Mouse (Mus musculus) hematopoietic stem cell, adult 5-6 weeks (primary cell): ENCODE measurements around the gene Gata5. TPM values are rescaled to one million over a fixed set of nuclear protein-coding genes. Genes with fewer than 3 reads are reported as not detected.

ENCODE experiments used
- ATAC-seq, 2 experiments: fragments of 125-278 bp in 1 of 2; replicated peaks in 1 of 2; 2 replicates each; pipeline ENCODE4 v1.8.0; 2016 to 2017; ENCODE audit warnings: inconsistent platforms in 2 of 2, mild to moderate bottlenecking in 2 of 2, moderate number of reproducible peaks in 2 of 2, low read depth in 1 of 2, moderate TSS enrichment in 1 of 2; ENCODE audit not compliant: low FRiP score in 2 of 2, poor library complexity in 2 of 2, severe bottlenecking in 2 of 2, insufficient read depth in 1 of 2, low TSS enrichment in 1 of 2
- total RNA-seq: library from RNA; stranded (forward); fragments of 172-1452, 232-1000 nt; gene quantifications from 2 replicates; pipeline ENCODE4 v1.2.3, GENCODE M21; 2017

The Gata5 gene
- total RNA-seq, 1 experiment from 2014 or later, result not detected

GRCm38 (mm10) chr2:180279321-180279720 lies 55.2 kb downstream of the Gata5 start:
- ATAC-seq, result no peak

DNA sequence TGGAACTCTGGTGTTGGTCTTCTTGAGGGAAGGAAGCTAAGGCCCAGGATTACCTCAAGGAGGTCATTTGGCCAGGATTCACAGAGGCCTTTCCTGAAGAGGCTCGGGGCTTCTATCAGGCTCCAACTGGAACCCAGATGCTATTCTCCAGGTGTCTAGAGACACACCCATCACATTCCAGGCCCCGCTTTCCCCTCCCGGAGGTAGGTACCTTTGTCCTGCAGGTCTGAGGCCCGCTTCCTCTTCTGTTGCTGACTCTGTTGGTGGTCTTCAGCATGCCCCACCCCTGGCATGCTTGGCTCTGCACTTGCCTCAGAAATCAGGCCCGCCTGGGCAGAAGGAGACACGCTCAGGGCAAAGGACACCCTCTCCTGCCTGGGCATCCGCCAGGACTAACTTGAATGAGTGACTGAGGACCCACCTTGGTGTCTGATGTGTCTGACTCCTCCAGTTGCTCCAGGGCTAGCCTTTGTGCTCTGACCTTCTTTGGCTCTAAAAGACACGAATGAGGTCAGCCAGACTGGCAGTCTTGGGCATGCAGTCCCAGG lies 56.7 kb downstream of the Gata5 start:
- ATAC-seq, result no peak

DNA sequence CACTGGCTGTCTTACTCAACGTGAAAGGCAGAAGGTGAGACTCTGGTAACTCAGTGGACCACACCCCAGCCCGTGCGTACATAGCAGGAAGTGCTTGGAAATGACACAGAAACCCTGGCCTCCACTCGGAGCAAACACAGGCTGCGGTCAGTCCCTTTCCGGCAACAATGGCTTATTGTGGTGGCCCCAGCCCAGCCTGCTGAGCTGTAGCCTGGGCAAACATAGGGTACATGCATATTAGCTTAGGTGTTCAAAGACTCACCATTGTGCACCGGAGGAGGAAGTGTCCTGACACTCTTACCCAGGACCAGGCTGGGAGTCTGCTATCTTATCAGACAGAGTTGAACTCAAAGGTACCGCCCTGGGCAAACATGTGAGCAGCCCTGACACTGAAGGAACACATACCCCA lies 57.6 kb downstream of the Gata5 start:
- peak; percentile 58 to 60 for ATAC-seq

DNA sequence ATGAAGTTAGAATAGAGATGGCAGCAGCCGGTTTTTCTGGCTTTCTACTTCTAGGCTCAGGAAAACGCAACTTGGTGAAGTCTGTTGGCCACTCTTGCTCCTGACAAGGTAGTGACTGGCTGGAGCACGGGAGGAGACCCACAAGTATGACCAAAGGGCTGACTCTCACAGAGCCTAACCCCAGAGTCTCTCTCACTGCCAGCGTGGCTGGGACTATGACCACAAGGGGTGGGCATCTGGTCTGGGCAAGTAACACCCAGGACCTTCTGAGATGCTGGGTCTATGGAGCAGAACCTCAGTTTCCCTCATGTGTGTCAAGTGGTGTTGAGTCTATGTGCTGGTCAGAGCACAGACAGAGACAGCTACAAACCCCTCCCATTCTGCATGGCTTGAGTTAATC lies 58.1 kb downstream of the Gata5 start:
- ATAC-seq, result peak in 1 of 2 experiments; percentile 0; a peak in 1 of 4 replicates

DNA sequence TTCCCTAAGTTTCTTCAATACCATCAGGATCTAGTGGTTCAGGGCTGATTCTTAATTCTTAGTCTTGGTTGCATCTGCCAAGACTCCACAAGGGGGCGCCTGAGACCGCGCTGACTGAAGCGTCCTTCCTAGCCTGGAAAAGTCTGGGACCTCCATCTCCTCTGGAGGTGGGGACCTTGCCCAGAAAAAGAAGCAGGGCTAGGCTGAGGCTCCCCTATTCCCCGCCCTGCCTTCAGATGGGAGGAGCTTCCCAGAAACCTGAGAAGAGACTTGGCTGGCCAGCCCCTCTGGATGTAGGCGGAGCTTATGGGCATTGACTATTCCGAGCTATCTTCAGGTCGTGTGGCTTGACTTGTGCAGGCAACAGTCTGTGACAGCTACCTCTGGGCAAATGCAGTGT lies 58.7 kb downstream of the Gata5 start:
- peak; percentile 38 to 43 for ATAC-seq

Other genes with a start within 250 kb of the Gata5 start
- gene Hrh3, start 230.2 kb downstream of the Gata5 start, total RNA-seq, result not detected in 2 replicates
- 35.1 and 36.2 TPM in 2 replicates for gene Osbpl2, start 215.4 kb downstream of the Gata5 start, total RNA-seq
- gene Adrm1, start 163.2 kb downstream of the Gata5 start, total RNA-seq, result 35.0 and 45.6 TPM in 2 replicates
- 0.20 and 1.9 TPM in 2 replicates for gene Lama5, start 108.8 kb downstream of the Gata5 start, total RNA-seq
- 2,895 and 4,157 TPM in 2 replicates for gene Rps21, start 77.3 kb downstream of the Gata5 start, total RNA-seq
- 9.8 and 16.8 TPM in 2 replicates for gene Cables2, start 61.2 kb downstream of the Gata5 start, total RNA-seq
- gene Rbbp8nl, start 44.8 kb downstream of the Gata5 start, total RNA-seq, result not detected in 2 replicates
- gene Slco4a1, start 121.5 kb upstream of the Gata5 start, total RNA-seq, result 6.9 and 8.9 TPM in 2 replicates
- not detected in 2 replicates for gene Ntsr1, start 165.3 kb upstream of the Gata5 start, total RNA-seq
- 37.2 and 40.4 TPM in 2 replicates for gene Mrgbp, start 246.6 kb upstream of the Gata5 start, total RNA-seq